Mouse (Mus musculus) megakaryocyte, embryonic 14.5 days (primary cell): Measurements from ENCODE around the gene Abca4.

Experiments
- FLI1 ChIP-seq: IDR thresholded peaks from 2 replicates; pipeline ENCODE4 v1.6.1; 2012; ENCODE audit warnings: low read length, inconsistent platforms, mixed read lengths
- GATA1 ChIP-seq: IDR thresholded peaks from 3 replicates; pipeline ENCODE4 v1.6.1; 2012; ENCODE audit warnings: mixed read lengths, low read length, inconsistent platforms, borderline replicate concordance

DNA sequence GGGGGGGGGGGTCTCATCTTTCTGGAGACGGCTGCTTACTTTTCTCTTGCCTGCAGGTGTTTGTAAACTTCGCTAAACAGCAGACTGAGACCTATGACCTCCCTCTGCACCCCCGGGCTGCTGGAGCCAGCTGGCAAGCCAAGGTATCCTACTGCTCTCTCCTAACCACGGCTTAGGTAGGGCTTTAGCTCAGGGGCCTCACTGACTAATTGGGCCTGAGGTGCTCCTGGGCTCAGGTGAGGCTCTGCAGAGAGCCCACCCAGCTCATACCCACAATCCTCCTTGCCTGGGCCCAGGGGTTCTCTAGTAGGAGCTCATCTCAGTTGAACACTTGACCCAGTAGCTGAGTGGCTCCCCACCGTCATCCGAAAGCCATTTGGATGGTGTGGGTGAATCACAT, 131.8 kb downstream of the Abca4 start:
- TF ChIP-seq GATA1 (no peak), FLI1 (no peak)
